Mouse (Mus musculus): ENCODE data around the gene St3gal2. TPM values are rescaled to one million over a fixed set of nuclear protein-coding genes. Genes with fewer than 3 reads are reported as not detected.

St3gal2 gene
- polyA plus RNA-seq (2015; fragmentation: Nextera tagmentation; extraction: Ambion mirVana), result 24.5 and 25.8 TPM in 2 replicates

GRCm38 (mm10) chr8:110919341-110920031 is at the start of gene St3gal2:
Gene St3gal2, plus strand, starts transcription at chr8:110919922.
- H3K9ac ChIP-seq (replicated peaks), result peak within 1 kb of the TSS; percentile 92
- peaks cover 24% of the 10 kb centered on the region for H3K4me1 ChIP-seq
- H3K27ac ChIP-seq (replicated peaks), result peak within 1 kb of the TSS; percentile 85
- H3K4me3 ChIP-seq, result peak within 1 kb of the TSS; percentile 90
- WGBS, result under 1% methylated on average over 27 of the region's 36 CpGs
- no peaks in the 10 kb centered on the region for H3K36me3 ChIP-seq
- no peaks in the 10 kb centered on the region for H3K9me3 ChIP-seq
- ATAC-seq (replicated peaks), result peak; percentile 99
- H3K4me2 ChIP-seq (replicated peaks), result peak within 1 kb of the TSS; percentile 85
- no peaks in the 10 kb centered on the region for H3K27me3 ChIP-seq

- ATAC-seq (replicated peaks), result no peak
Observed at GRCm38 (mm10) chr8:110870501-110870900, 49.2 kb upstream of the St3gal2 start.

DNA sequence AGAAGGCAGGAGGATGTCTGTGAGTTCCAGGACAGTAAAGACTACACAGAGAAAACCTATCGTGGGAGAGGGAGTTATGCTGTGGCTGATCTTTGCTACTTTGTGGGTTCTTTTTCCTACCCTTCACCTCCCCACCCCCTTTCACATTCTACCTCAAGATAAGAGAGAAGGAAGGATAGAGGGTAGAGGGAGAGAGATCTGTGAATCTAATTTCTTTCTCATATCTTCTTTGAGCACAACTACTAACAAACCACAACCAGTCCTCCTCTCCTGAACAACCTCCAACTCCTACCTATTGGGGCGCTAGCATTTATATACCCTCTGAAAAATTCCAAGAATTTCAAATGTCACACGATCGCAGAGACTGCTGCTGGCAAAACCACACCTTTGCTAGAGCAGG is 41.9 kb upstream of the St3gal2 start:
- H3K9me3 ChIP-seq, result no peaks in the 10 kb centered on the region
- 91% methylated on average over 4 of the region's 4 CpGs for WGBS

More at GRCm38 (mm10) chr8:110870501-110870900, 49.2 kb upstream of the St3gal2 start:
- Histone ChIP-seq H3K9ac (replicated peaks) (no peak overlapping the region), H3K27me3 (no peaks in the 10 kb centered on the region), H3K4me1 (no peaks in the 10 kb centered on the region), H3K4me2 (replicated peaks) (no peak overlapping the region), H3K9me3 (no peaks in the 10 kb centered on the region), H3K36me3 (peaks cover 77% of the 10 kb centered on the region), H3K4me3 (no peak overlapping the region), H3K27ac (replicated peaks) (no peak overlapping the region)
- WGBS, result 95% methylated on average over 2 of the region's 2 CpGs

DNA sequence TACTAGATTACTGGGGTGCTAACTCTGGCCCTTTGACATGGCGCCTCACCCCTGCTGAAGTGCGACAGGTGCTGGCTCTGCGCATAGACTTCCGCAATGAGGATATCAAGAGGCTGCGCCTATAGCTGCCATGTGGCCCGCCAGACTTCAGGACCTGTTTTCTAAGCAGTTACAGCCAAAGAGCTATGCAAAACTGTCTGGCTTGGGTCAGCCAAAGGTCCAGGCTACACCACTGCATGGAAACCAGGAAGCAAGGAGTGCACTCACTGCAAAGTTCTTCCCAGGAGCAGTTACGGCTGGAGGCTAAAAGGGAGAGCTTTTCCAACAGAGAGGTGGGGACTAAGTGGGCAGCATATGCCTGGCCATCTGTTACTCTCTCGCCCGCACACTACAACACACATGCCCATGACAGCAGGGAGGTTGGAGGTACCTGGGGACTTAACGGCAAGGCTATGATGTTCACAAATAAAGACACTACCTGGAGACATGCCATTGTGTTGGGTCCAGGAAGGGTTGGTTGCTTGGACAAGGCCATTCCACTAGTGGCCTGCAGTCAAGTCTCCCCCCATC is 37.9 kb upstream of the St3gal2 start:
- H3K27ac ChIP-seq (replicated peaks), result no peak overlapping the region
- no peaks in the 10 kb centered on the region for H3K9me3 ChIP-seq
- no peaks in the 10 kb centered on the region for H3K4me1 ChIP-seq
- H3K4me2 ChIP-seq (replicated peaks), result no peak overlapping the region
- no peak for ATAC-seq (replicated peaks)
- WGBS, result 87% methylated on average over 10 of the region's 10 CpGs
- H3K27me3 ChIP-seq, result no peaks in the 10 kb centered on the region
- H3K36me3 ChIP-seq, result peaks cover 74% of the 10 kb centered on the region
- no peak overlapping the region for H3K9ac ChIP-seq (replicated peaks)
- no peak overlapping the region for H3K4me3 ChIP-seq

More for the DNA sequence above, 41.9 kb upstream of the St3gal2 start:
- no peak for ATAC-seq (replicated peaks)
- Histone ChIP-seq H3K27me3 (no peaks in the 10 kb centered on the region), H3K4me1 (no peaks in the 10 kb centered on the region), H3K4me3 (no peak overlapping the region), H3K9ac (replicated peaks) (no peak overlapping the region), H3K4me2 (replicated peaks) (no peak overlapping the region), H3K27ac (replicated peaks) (no peak overlapping the region), H3K36me3 (peaks cover 86% of the 10 kb centered on the region)

GRCm38 (mm10) chr8:110883824-110884223 is 35.9 kb upstream of the St3gal2 start:
- Histone ChIP-seq H3K27ac (replicated peaks) (no peak overlapping the region), H3K27me3 (no peaks in the 10 kb centered on the region), H3K36me3 (peaks cover 56% of the 10 kb centered on the region), H3K4me1 (no peaks in the 10 kb centered on the region), H3K9me3 (no peaks in the 10 kb centered on the region), H3K4me2 (replicated peaks) (no peak overlapping the region), H3K4me3 (no peak overlapping the region), H3K9ac (replicated peaks) (no peak overlapping the region)
- 95% methylated on average over 18 of the region's 18 CpGs for WGBS
- no peak for ATAC-seq (replicated peaks)

DNA sequence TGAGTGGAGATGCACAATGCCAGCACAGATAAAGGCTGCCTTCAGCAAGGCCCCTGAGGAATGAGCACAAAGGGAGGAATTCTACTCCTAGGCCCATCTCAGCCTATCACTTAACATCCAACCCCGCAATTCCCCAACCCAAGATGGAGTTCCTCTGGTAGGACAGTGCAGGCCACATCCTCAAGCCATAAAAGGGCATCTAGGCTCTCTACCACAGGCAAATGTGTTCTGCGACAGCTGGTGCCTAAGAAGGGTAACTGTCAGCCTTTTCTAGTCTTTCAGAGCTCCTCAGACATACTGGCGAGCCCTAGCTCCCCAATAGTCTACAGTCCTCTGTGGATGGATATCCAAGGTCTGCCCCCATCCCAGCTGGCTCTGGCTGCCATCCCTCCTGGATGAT is 33.1 kb upstream of the St3gal2 start:
- 85% methylated on average over 3 of the region's 3 CpGs for WGBS
- Histone ChIP-seq H3K27me3 (no peaks in the 10 kb centered on the region), H3K27ac (replicated peaks) (no peak overlapping the region), H3K9ac (replicated peaks) (no peak overlapping the region), H3K4me3 (no peak overlapping the region), H3K4me2 (replicated peaks) (no peak overlapping the region), H3K4me1 (no peaks in the 10 kb centered on the region), H3K36me3 (peaks cover 31% of the 10 kb centered on the region), H3K9me3 (no peaks in the 10 kb centered on the region)
- no peak for ATAC-seq (replicated peaks)

DNA sequence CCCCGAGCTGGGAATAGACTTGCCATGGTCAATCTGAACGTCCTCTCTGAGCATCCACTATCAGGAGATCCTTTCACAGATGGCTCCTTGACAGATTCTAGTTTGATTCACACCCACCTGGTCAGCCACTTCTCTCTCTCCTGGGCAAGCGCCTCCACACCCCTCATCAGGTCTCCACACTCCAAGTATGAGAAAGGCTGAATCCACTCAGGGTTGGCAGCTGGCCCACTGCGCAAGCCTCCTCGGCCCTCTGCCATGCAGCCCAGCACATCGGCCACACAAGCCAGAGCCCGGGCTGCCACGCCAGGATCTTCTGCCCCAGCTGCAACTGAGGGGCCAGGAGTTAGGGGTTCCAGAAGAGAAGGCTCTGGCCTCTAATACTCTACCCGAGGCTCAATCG is 32.2 kb upstream of the St3gal2 start:
- Histone ChIP-seq H3K4me1 (no peaks in the 10 kb centered on the region), H3K27me3 (no peaks in the 10 kb centered on the region), H3K4me2 (replicated peaks) (no peak overlapping the region), H3K4me3 (no peak overlapping the region), H3K36me3 (peaks cover 22% of the 10 kb centered on the region), H3K9me3 (no peaks in the 10 kb centered on the region), H3K9ac (replicated peaks) (no peak overlapping the region), H3K27ac (replicated peaks) (no peak overlapping the region)
- ATAC-seq (replicated peaks), result no peak
- WGBS, result 90% methylated on average over 10 of the region's 10 CpGs

DNA sequence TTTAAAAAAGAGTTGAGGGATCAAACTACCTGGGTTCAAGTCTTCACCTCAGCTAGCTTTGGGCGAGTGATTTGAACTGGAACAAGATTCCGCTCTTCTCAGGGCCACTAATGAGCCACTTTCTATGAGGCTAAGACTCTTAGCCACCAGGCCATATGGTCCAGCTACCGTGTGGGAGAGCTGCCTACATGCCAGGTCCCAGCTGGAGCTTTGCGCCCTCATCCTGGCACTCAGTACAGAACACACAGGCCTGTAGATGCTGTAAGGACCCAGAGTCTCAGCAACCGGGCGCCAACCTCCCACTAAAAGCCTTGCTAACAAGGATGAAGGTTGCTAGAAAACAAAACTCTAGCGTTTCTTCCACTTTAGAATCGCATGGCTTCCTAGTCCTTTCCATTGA is 31.3 kb upstream of the St3gal2 start:
- H3K9ac ChIP-seq (replicated peaks), result no peak overlapping the region
- no peaks in the 10 kb centered on the region for H3K9me3 ChIP-seq
- H3K4me2 ChIP-seq (replicated peaks), result no peak overlapping the region
- peaks cover 13% of the 10 kb centered on the region for H3K36me3 ChIP-seq
- no peak overlapping the region for H3K4me3 ChIP-seq
- no peaks in the 10 kb centered on the region for H3K4me1 ChIP-seq
- 88% methylated on average over 8 of the region's 8 CpGs for WGBS
- no peaks in the 10 kb centered on the region for H3K27me3 ChIP-seq
- no peak for ATAC-seq (replicated peaks)
- no peak overlapping the region for H3K27ac ChIP-seq (replicated peaks)

DNA sequence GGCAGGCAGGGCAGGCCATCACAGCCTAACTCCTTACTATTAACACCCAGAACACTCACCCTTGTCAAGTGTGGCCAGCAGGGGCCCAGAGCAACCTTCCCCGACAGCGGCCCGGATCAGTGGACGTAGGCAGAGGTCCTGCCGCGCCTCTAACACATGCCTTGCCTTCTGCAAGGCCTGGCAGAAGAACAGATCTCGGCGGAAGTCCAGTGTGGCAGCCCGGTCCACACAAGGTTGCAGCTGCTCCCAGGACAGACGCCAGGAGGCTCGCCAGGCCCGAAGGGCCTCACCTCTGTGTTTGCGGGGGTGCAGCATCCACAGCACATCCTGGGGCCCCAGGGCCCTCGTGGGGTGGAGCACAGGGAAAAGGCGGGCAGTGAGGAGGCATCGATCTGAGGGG is 30.9 kb upstream of the St3gal2 start:
- no peaks in the 10 kb centered on the region for H3K9me3 ChIP-seq
- H3K27me3 ChIP-seq, result no peaks in the 10 kb centered on the region
- no peak overlapping the region for H3K4me2 ChIP-seq (replicated peaks)
- no peak overlapping the region for H3K27ac ChIP-seq (replicated peaks)
- ATAC-seq (replicated peaks), result no peak
- H3K4me1 ChIP-seq, result no peaks in the 10 kb centered on the region
- no peak overlapping the region for H3K4me3 ChIP-seq
- WGBS, result 92% methylated on average over 16 of the region's 16 CpGs
- H3K9ac ChIP-seq (replicated peaks), result no peak overlapping the region
- H3K36me3 ChIP-seq, result peaks cover 9% of the 10 kb centered on the region

DNA sequence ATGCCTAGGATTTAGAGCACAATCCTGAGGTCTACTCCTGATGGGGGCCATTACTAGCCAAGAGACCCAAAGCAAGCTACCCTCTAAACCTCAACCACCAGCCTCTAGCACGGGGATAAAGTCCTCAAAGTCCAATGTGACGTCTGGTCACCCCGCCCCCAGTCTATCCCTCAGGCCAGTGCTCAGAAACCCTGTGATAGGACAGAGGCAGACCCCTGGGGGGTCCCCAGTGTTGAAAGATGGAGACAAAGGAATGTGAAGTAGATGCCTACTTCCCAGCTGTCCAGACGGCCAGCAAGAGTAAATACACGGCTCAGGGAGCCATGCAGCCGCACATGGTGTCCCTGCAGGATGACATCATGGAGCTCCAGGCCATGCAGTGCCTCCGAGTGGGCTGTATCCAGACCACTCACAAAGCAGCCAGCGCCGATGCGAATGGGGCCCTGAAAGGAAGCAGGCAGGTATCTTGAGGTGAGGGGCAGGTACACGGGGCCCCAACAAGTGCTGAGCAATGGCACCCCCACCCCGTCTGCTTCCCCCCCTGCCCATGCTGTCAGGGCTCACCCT is 29.7 kb upstream of the St3gal2 start:
- H3K27ac ChIP-seq (replicated peaks), result no peak overlapping the region
- 78% methylated on average over 12 of the region's 12 CpGs for WGBS
- no peak overlapping the region for H3K4me3 ChIP-seq
- H3K9ac ChIP-seq (replicated peaks), result no peak overlapping the region
- H3K27me3 ChIP-seq, result no peaks in the 10 kb centered on the region
- ATAC-seq (replicated peaks), result no peak
- H3K4me2 ChIP-seq (replicated peaks), result no peak overlapping the region
- H3K9me3 ChIP-seq, result no peaks in the 10 kb centered on the region
- H3K36me3 ChIP-seq, result no peaks in the 10 kb centered on the region
- no peaks in the 10 kb centered on the region for H3K4me1 ChIP-seq

DNA sequence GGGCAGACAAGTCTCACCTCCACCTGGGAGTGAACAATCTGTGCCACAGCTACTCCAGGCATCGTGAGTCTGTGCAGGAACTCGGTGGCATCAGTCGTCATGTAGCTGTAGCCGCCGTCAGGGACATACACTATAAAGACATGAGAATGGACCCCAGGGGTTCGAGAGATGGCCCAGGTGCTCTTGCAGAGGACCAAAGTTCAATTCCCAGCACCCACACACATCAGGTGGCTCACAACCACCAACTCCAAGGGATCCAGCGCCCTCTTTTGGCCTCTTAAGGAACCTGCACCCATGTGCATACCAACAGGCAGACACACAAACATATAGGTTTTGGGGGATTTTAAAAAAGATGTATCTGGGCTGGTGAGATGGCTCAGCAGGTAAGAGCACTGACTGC is 27.7 kb upstream of the St3gal2 start:
- Histone ChIP-seq H3K9ac (replicated peaks) (no peak overlapping the region), H3K4me3 (no peak overlapping the region), H3K36me3 (no peaks in the 10 kb centered on the region), H3K4me1 (no peaks in the 10 kb centered on the region), H3K9me3 (no peaks in the 10 kb centered on the region), H3K27me3 (no peaks in the 10 kb centered on the region), H3K27ac (replicated peaks) (no peak overlapping the region), H3K4me2 (replicated peaks) (no peak overlapping the region)
- 91% methylated on average over 7 of the region's 7 CpGs for WGBS
- ATAC-seq (replicated peaks), result no peak

DNA sequence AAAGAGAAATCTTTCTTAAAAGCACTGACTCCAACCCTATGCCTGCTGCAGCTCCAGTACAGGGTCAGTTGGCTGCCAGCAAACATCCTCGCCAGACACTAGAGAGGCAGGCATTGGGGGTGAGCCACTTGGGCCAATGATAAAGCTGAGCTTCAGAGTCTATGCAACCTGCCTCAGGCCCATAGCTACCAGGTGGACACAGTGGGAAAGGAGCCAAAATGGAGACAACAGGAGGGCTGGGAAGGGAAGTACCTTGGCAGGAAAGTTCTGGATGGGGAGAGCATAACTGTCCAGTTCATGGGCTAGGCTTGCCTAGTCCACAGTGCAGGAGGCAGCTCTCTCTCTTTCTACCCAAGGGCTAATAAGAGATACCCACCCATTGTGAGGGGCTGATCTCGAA is 26.8 kb upstream of the St3gal2 start:
- H3K4me2 ChIP-seq (replicated peaks), result no peak overlapping the region
- H3K27me3 ChIP-seq, result no peaks in the 10 kb centered on the region
- 92% methylated on average over 2 of the region's 2 CpGs for WGBS
- H3K9ac ChIP-seq (replicated peaks), result no peak overlapping the region
- no peaks in the 10 kb centered on the region for H3K36me3 ChIP-seq
- no peaks in the 10 kb centered on the region for H3K9me3 ChIP-seq
- ATAC-seq (replicated peaks), result no peak
- no peak overlapping the region for H3K27ac ChIP-seq (replicated peaks)
- H3K4me1 ChIP-seq, result no peaks in the 10 kb centered on the region
- no peak overlapping the region for H3K4me3 ChIP-seq

Measured in forebrain, embryonic 15.5 days (tissue).